18 mouse cellular contexts compared by ENCODE assay signal in the genomic region with DNA sequence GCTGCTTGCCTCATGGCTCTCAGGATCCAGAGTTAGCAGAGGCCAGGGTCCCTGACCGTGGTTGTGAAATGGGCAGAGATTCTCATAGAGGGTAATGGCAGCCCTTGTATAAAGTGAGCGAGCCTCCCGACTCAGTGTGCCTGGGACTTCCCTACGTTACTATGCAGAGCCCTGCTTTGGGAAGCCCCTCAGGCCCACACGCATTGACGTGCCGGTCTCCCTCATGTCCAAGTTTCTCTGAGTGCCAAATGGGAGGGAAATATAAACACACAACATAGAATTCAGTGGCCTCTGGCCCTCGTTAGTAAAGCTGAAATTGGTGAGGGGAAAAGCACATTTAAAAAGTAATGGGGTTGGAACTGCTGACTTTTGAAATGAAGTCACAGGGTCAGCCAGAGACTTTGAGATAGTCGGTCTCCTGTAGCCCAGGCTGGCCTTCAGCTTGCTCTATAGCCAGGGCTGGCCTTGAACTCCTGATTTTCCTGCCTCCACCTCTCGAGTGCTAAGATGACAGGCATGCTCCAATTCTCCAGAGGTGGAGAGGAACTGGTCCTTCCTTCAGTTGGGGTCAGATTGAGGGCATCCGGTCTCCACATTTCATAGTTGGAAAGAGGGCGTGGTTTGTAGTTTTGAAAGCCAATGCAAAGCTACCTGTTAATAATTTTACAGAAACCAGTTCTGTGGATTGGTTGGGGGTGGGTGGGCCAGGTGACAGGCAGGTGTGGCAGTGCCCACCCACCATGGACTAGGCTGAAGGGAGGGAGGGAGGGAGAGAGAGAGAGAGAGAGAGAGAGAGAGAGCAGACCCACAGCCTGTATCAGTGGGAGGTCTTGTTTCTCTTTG.
DNase-seq lines count a peak whose midpoint lies in the region; ATAC-seq and TF ChIP-seq lines count a peak whose summit lies in the region.
"Had no signal": no experiment of that assay in that cellular context is flagged by ENCODE, and none has a peak within 500 bp of the region (broad histone marks: within the 10 kb centered on the region; RNA-seq: fewer than 3 reads in every experiment).

No protein-coding gene starts in this region.

- H3K79me2 ChIP-seq in heart, adult 2 months (replicated peaks; ENCODE audit: control insufficient read depth, insufficient read depth, low read length): no peaks in the 10 kb centered on the region

- H3K9me3 ChIP-seq in heart, embryonic 10.5 days: no peaks in the 10 kb centered on the region
- H3K9me3 ChIP-seq in kidney, embryonic 14.5 days (ENCODE audit: control insufficient read depth, low read length): no peaks in the 10 kb centered on the region
- H3K9me3 ChIP-seq: embryonic facial prominence, embryonic 15.5 days; forebrain, embryonic 12.5 days; neural tube, embryonic 12.5 days had no signal

- no peaks in the 10 kb centered on the region for H3K36me3 ChIP-seq in heart, embryonic 10.5 days
- H3K36me3 ChIP-seq in heart, adult 2 months (ENCODE audit: control insufficient read depth, insufficient read depth, low read length): no peaks in the 10 kb centered on the region
- H3K36me3 ChIP-seq in kidney, embryonic 14.5 days (ENCODE audit: control insufficient read depth, insufficient read depth, low read length): no peaks in the 10 kb centered on the region
- H3K36me3 ChIP-seq: neural tube, embryonic 12.5 days had no signal

- no peak for TF ChIP-seq POLR2A in heart, adult 2 months (IDR thresholded peaks at IDR 0.05; ENCODE audit: insufficient read depth, low read depth, low read length)

- no peak overlapping the region for H3K9ac ChIP-seq in heart, adult 2 months (ENCODE audit: low read depth, low read length)
- no peak overlapping the region for H3K9ac ChIP-seq in kidney, embryonic 14.5 days (ENCODE audit: low read depth, low read length)
- H3K9ac ChIP-seq: embryonic facial prominence, embryonic 15.5 days; forebrain, embryonic 12.5 days; neural tube, embryonic 12.5 days had no signal

- no peak overlapping the region for H3K4me3 ChIP-seq in heart, embryonic 10.5 days
- no peak overlapping the region for H3K4me3 ChIP-seq in heart, adult 2 months
- no peak overlapping the region for H3K4me3 ChIP-seq in kidney, embryonic 14.5 days (ENCODE audit: low read length)
- H3K4me3 ChIP-seq: embryonic facial prominence, embryonic 15.5 days; forebrain, embryonic 12.5 days; neural tube, embryonic 12.5 days had no signal

- no peak overlapping the region for H3K4me2 ChIP-seq in kidney, embryonic 14.5 days (replicated peaks; ENCODE audit: low read depth, low read length)
- H3K4me2 ChIP-seq: embryonic facial prominence, embryonic 15.5 days; forebrain, embryonic 12.5 days; neural tube, embryonic 12.5 days had no signal

- no peak for TF ChIP-seq CTCF in heart, adult 2 months (IDR thresholded peaks at IDR 0.05)

- intact Hi-C loops in heart, adult 2 months (cut with DNase I): loop anchor here (2.0 to 10.0 kb wide), 2 partner anchors 17 to 107 kb away; a partner anchor contains a TSS
- intact Hi-C loops in left cerebral cortex, postnatal 36 days (cut with DNase I): no loop called here

- 82% methylated on average over 12 of the region's 12 CpGs for WGBS in heart, embryonic 10.5 days
- WGBS in heart, adult 2 months: 74% methylated on average over 12 of the region's 12 CpGs
- 62% methylated on average over 12 of the region's 12 CpGs for WGBS in kidney, embryonic 14.5 days

- 0 out of 2 replicates have a peak overlapping the region, but pooled peaks have one; percentile 30 for H3K27ac ChIP-seq in heart, embryonic 10.5 days
- no peak overlapping the region for H3K27ac ChIP-seq in heart, adult 2 months
- H3K27ac ChIP-seq in kidney, embryonic 14.5 days (ENCODE audit: low read depth, low read length): peak overlapping the region; percentile 49; the same call in 1 of the 2 replicates
- H3K27ac ChIP-seq: embryonic facial prominence, embryonic 15.5 days; forebrain, embryonic 12.5 days; neural tube, embryonic 12.5 days had no signal

- no peak for DNase-seq in heart, embryonic 10.5 days (ENCODE audit: low spot score)
- no peak for DNase-seq in heart, adult 2 months
- DNase-seq in kidney, postnatal 14 days: no peak
- DNase-seq in 416B (ENCODE audit: low read depth): peak; percentile 67
- DNase-seq in left cerebral cortex, postnatal 36 days (ENCODE audit: low spot score in 2 of 2): no peak
- no peak for DNase-seq in right cerebral cortex, adult 2 months (ENCODE audit: low spot score in 2 of 2)
- DNase-seq: adrenal gland, postnatal 25 days; cerebellum, adult 8-10 months; gastrocnemius, postnatal 36 days; heart, postnatal 36 days; thymus, postnatal 14 days had no signal

- peak; percentile 58; the same call in 1 of the 2 replicates for ATAC-seq in kidney, embryonic 14.5 days (ENCODE audit: low FRiP score, low TSS enrichment)
- ATAC-seq in megakaryocyte, adult 5-6 weeks (ENCODE audit: poor library complexity, severe bottlenecking): peak; percentile 25
- ATAC-seq: inflammation-experienced regulatory T-cells, adult 6 months had no signal

- H3K27me3 ChIP-seq in heart, embryonic 10.5 days (ENCODE audit: insufficient read depth, poor library complexity, severe bottlenecking): no peaks in the 10 kb centered on the region
- no peaks in the 10 kb centered on the region for H3K27me3 ChIP-seq in heart, adult 2 months (ENCODE audit: control insufficient read depth, insufficient read depth, low read length)
- no peaks in the 10 kb centered on the region for H3K27me3 ChIP-seq in kidney, embryonic 14.5 days (ENCODE audit: control insufficient read depth, insufficient read depth, low read length)
- H3K27me3 ChIP-seq: CH12.LX; embryonic facial prominence, embryonic 15.5 days; forebrain, embryonic 12.5 days; neural tube, embryonic 12.5 days had no signal

- no peak for TF ChIP-seq EP300 in heart, adult 2 months (IDR thresholded peaks at IDR 0.05; ENCODE audit: insufficient read depth, low read depth, low read length)

- H3K4me1 ChIP-seq in heart, embryonic 10.5 days: peaks cover 73% of the 10 kb centered on the region
- peaks cover 19% of the 10 kb centered on the region for H3K4me1 ChIP-seq in heart, adult 2 months (ENCODE audit: control insufficient read depth, insufficient read depth, low read length)
- H3K4me1 ChIP-seq in kidney, embryonic 14.5 days (ENCODE audit: control insufficient read depth, insufficient read depth, low read length): peaks cover 36% of the 10 kb centered on the region
- H3K4me1 ChIP-seq: forebrain, embryonic 12.5 days had no signal
